Mouse (Mus musculus) testis, postnatal 10 days (tissue): ENCODE results near the gene Gm45062.
"Not testable (repeated sequence)": the region's sequence is repeated elsewhere in the genome, so short reads cannot be mapped to it uniquely, and the experiment has no call there.

Experiments
- DNase-seq: peaks from one replicate; pipeline ENCODE4 v3.0.0; 2021; ENCODE audit warnings: low spot score

The Gm45062 gene

GRCm38 (mm10) chr6:8509551-8509950, 250.3 kb downstream of the Gm45062 start, which contains the start of gene Glcci1:
Gene Glcci1, plus strand, starts transcription at chr6:8509600.
- peak; percentile 85 for DNase-seq

GRCm38 (mm10) chr6:8509961-8510863, 251.0 kb downstream of the Gm45062 start:
- peak; percentile 67 for DNase-seq

- no peak for DNase-seq
Measured at GRCm38 (mm10) chr6:8510864-8511428, 251.7 kb downstream of the Gm45062 start.

DNA sequence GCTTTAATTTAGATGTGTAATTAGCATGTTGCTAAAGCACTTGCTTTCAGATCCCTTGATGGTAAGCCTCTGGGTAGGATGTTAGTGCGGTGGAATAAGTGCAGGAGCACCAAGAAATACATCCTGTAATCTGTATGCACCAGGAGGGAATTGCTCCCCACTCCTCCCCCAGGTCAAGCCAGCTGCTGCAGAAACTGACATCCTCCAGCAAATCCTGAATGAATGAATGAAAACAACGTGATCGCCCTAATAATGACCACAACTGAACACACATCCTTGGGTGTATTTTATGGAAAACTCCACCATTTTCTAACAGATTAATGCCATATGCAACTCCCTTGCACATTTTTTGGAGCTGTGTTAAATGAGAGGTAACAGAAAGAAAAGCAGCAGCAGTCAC, 252.2 kb downstream of the Gm45062 start:
- no peak for DNase-seq

DNA sequence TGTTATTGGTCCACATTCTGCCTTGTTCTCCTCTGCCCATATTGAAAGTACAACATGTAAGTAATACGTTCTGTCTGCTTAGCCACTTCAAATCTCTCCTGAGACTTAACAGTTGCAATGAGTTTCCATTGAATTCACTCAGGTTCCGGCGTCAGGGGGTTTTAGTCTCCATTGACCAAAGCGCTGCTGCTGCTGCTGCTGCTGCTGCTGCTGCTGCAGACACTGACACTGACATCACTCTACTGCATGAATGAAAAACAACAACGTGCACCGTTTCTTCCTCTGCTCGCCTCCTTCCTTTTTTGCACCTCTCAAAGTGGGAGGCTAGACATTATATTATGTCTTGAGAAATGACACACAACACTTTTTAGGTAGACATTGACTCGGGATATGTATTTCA, 253.2 kb downstream of the Gm45062 start:
- DNase-seq: no peak

DNA sequence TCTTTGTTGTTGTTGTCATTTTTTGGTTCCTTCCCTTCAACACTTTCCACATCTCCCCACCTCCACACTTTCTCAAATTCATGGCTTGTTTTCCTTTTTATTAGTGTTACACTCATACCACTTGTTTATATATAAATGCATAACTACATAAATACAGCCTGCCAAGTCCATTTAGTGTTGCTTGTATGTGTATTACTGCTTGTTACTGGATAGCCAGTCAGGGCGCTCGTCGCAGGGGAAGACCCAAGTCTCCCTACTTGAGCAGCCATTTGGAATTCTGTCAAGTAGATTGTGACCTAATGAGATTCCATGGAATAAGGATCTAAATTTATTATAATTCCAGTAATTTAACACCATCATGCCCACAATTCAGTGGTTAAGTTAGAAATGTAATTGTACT, 260.4 kb downstream of the Gm45062 start:
- DNase-seq: no peak

GRCm38 (mm10) chr6:8521231-8521630, 262.0 kb downstream of the Gm45062 start:
- DNase-seq: no peak

- no peak for DNase-seq
Measured at GRCm38 (mm10) chr6:8524717-8525116, 265.5 kb downstream of the Gm45062 start.

DNA sequence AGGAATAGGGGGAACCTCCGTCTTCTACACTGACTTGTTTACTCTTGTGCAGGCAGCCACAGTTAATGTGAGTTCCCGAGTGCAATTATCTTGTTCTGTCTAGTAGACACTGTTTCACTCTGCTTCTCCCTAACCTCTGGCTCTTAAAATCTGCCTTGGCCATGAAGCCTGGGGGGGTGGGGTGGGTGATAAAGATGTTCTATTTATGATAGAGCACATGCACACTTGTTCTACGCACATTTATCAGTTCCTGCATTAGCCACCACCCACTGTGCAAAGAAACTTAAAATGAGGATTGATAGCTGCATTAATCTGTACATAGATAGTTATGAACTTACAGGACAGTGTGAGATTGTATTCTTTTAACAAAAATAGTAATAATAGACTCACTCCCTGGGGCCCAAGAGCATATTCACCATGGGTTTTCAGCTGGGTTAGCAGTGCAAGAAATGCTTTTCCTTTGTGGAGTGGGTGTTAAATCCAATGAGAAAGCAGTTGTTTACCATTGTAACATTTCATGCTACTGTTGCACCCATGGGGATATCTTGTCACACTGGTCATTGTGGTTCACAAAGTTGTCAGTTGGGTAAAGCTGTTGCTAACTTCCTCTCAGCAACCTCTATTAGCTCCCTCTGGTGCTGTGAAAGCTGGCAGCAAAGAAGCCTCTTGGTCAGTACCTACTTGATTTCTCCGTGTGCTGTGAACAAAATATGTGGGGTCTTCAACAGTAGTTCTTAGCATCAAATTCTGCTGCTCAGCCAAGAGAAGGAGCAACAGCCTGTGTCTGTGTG, 272.0 kb downstream of the Gm45062 start:
- no peak for DNase-seq

GRCm38 (mm10) chr6:8536944-8537343, 277.7 kb downstream of the Gm45062 start:
- no peak for DNase-seq

DNA sequence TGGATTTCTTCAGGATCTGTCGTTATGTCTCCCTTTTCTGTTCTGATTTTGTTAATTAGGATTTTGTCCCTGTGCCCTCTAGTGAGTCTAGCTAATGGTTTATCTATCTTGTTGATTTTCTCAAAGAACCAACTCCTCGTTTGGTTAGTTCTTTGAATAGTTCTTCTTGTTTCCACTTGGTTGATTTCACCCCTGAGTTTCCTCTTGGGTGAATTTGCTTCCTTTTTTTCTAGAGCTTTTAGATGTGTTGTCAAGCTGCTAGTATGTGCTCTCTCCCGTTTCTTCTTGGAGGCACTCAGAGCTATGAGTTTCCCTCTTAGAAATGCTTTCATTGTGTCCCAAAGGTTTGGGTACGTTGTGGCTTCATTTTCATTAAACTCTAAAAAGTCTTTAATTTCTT, 282.3 kb downstream of the Gm45062 start:
- DNase-seq: not testable (repeated sequence)

DNA sequence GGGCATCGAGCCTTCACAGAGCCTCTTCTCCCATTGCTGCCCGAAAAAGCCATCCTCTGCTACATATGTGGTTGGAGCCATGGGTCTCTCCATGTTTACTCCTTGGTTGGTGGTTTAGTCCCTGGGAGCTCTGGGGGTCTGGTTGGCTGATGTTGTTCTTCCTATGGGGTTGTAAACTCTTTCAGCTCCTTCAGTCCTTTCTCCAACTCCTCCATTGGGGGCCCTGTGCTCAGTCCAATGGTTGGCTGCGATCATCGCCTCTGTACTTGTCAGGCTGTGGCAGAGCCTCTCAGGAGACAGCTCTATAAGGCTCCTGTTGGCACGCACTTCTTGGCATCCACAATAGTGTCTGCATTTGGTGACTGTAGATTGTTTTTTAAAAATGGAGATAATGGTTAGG, 285.6 kb downstream of the Gm45062 start:
- DNase-seq: no peak

DNA sequence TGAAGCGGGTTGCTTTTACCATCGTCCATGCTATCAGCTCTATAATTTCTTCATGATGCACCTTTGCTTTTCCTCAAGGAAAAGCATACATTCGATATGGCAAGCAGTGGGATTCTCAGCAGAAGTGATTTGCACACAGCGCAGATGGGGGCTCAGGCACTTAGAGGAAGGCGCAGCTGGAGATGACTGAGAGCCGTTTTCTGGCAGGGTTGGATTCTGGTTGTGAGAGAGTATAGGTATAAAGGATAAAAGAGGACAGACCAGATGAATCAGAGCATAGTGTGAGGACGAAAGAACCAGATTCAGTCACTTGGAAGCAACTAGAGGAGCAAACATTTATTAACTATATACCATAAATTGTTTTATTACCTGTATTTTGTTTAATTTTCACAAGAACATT, 286.5 kb downstream of the Gm45062 start:
- no peak for DNase-seq

GRCm38 (mm10) chr6:8551155-8551554, 291.9 kb downstream of the Gm45062 start:
- DNase-seq: no peak

DNA sequence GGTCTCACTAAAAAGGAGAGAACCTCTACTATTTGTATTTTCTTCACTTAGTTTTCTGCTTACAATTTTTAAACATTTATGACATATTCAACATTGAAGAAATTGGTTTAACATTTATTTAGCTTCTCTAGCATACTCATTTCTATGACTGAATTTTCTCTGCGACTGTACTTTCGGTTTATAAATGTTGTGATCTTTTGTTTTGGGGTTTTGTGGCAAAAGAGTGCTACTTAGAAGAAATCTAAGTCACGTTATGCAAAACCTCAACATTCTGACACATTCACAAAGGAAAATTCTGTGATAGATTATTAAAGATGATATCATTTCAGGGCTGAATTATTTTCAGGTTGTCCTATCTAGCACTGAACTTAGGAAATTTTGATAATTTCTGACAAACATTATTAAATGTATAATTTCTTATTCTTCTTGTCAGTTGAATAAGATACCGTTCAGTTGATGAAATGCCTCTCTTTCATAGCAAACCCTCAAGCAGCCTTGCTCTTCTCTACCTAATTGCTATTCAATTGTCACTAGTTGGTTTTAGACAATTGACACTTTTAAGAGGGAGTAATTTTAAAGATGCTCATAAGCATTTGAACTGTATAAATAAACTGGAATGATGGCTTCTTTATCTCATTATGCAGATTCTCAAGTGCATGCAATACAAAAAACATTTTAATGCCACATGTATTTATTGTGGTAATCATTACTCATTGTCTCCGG, 297.8 kb downstream of the Gm45062 start:
- DNase-seq: no peak

DNA sequence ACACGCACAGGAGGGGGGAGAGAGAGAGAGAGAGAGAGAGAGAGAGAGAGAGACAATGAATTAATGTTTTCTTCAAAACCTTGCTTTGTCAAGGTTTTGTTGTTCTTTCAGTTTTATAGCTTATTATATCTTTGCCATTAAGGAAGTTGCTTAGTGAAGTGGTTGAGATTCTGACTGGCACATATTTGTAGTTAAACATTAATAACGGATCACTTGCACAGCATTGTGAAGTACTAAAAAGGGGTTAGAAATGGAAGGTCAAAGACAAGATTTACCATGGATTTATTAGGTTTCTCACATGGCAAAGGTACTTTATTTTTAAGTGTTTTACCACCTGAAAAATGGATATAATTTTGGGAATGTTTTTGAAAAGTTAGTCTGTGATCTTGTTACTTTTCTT, 301.4 kb downstream of the Gm45062 start:
- no peak for DNase-seq

DNA sequence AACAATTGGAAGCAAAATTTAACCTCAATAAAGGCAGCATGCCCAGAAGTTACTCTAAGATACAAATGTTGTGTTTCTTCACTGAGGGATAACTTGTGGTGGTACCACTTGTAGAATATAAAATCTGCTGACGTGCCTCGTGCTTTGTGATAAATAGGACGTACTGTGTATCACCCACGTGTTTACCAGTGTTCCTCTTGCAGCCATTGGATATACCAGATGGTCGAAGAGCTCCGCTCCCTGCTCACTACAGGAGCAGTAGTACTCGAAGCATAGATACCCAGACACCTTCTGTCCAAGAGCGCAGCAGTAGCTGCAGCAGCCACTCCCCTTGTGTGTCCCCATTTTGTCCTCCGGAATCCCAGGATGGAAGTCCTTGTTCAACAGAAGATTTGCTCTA, 323.1 kb downstream of the Gm45062 start:
- DNase-seq: no peak

DNA sequence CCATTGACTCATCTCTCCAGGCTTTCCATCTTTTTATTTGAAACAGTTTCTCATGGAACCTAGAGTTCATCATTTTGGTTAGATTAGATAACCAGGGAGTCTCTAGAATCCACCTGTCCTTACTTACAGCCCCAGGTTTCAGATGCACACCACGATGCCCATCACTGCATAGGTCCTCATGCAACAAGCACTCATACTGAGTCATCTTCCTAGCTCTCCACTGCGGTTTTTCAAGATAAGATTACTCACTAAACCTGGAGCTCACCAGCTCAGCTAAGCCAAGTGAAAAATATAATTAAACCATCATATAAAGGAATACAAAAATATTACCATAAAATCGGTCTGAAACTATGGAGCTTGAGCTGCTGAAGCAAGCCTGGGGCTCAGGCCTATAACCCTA, 324.6 kb downstream of the Gm45062 start:
- no peak for DNase-seq

- no peak for DNase-seq
Measured at GRCm38 (mm10) chr6:8591665-8592064, 332.4 kb downstream of the Gm45062 start.

GRCm38 (mm10) chr6:8617369-8617768, 358.1 kb downstream of the Gm45062 start:
- DNase-seq: no peak

GRCm38 (mm10) chr6:8619582-8620350, 360.5 kb downstream of the Gm45062 start:
- no peak for DNase-seq
